Mouse (Mus musculus) liver, embryonic 13.5 days (tissue): ENCODE measurements at regions not wholly inside any gene's neighbourhood (a gene's known extent, or its start where the extent isn't known, plus 50 kb on each side); places are given as distances from the start of the nearest gene placed in this dataset.

Source experiments
- ATAC-seq: fragments of 200-750 bp; cut with Nextera tagmentation; 2 replicates; pipeline ENCODE4 v1.8.0; 2017; ENCODE audit warnings: low read depth, mild to moderate bottlenecking, moderate number of reproducible peaks, moderate library complexity
- DNase-seq: peaks from one replicate; pipeline ENCODE4 v3.0.0; 2022
- H3K27ac ChIP-seq: fragments of 300-500 bp; sonication (generic); 2 replicates; pipeline ENCODE4 v1.5.1; 2015; ENCODE audit warnings: moderate library complexity, mild to moderate bottlenecking, inconsistent platforms
- H3K27me3 ChIP-seq: fragments of 300-500 bp; sonication (generic); 2 replicates; pipeline ENCODE4 v1.6.1; 2015; ENCODE audit warnings: mild to moderate bottlenecking, inconsistent platforms
- H3K36me3 ChIP-seq: fragments of 300-500 bp; sonication (generic); 2 replicates; pipeline ENCODE4 v1.6.1; 2015; ENCODE audit warnings: mild to moderate bottlenecking, inconsistent platforms
- H3K4me1 ChIP-seq: fragments of 300-500 bp; sonication (generic); replicated peaks from 2 replicates; pipeline ENCODE4 v1.6.1; 2015; ENCODE audit warnings: inconsistent platforms
- H3K4me2 ChIP-seq: fragments of 300-500 bp; sonication (generic); 2 replicates; pipeline ENCODE4 v1.6.1; 2015; ENCODE audit warnings: inconsistent platforms, mild to moderate bottlenecking, moderate library complexity
- H3K4me3 ChIP-seq: fragments of 300-500 bp; sonication (generic); replicated peaks from 2 replicates; pipeline ENCODE4 v1.5.1; 2015; ENCODE audit warnings: mild to moderate bottlenecking, inconsistent platforms
- H3K9ac ChIP-seq: fragments of 300-500 bp; sonication (generic); 2 replicates; pipeline ENCODE4 v1.6.1; 2015; ENCODE audit warnings: mild to moderate bottlenecking, inconsistent platforms
- H3K9me3 ChIP-seq: fragments of 300-500 bp; sonication (generic); replicated peaks from 2 replicates; pipeline ENCODE4 v1.6.1; 2016; ENCODE audit warnings: inconsistent platforms
- WGBS: fragments of 180-500 bp; shearing (Covaris S2); methylation state at CpG from one replicate; pipeline ENCODE4 v1.1.7; 2015; ENCODE audit not compliant: insufficient replicate concordance; 5-methylcytosine and 5-hydroxymethylcytosine counted together

GRCm38 (mm10) chr1:90279066-90279839 is 75.5 kb downstream of the Ackr3 start:
- Histone ChIP-seq H3K4me3 (no peak overlapping the region), H3K9me3 (no peaks in the 10 kb centered on the region), H3K9ac (no peak overlapping the region), H3K4me2 (no peak overlapping the region), H3K27me3 (no peaks in the 10 kb centered on the region), H3K36me3 (no peaks in the 10 kb centered on the region), H3K27ac (0 out of 2 replicates have a peak overlapping the region, but pooled peaks have one; percentile 1), H3K4me1 (peaks cover 77% of the 10 kb centered on the region)
- 67% methylated on average over 20 of the region's 20 CpGs for WGBS
- DNase-seq (no peak), ATAC-seq (no peak)

GRCm38 (mm10) chr1:90280227-90280626 is 76.4 kb downstream of the Ackr3 start:
- no peak overlapping the region for H3K4me3 ChIP-seq
- ATAC-seq (no peak), DNase-seq (no peak)
- WGBS = 67% methylated on average over 8 of the region's 8 CpGs
- H3K9me3 ChIP-seq = no peaks in the 10 kb centered on the region
- H3K27me3 ChIP-seq = no peaks in the 10 kb centered on the region
- peak overlapping the region; percentile 82; the same call in 1 of the 2 replicates for H3K27ac ChIP-seq
- no peak overlapping the region for H3K4me2 ChIP-seq
- H3K36me3 ChIP-seq = no peaks in the 10 kb centered on the region
- H3K4me1 ChIP-seq = peaks cover 79% of the 10 kb centered on the region
- no peak overlapping the region for H3K9ac ChIP-seq

GRCm38 (mm10) chr1:90281255-90281654 is 77.5 kb downstream of the Ackr3 start:
- Histone ChIP-seq H3K27ac (peak overlapping the region; percentile 82), H3K9ac (peak overlapping the region; percentile 42), H3K9me3 (no peaks in the 10 kb centered on the region), H3K36me3 (no peaks in the 10 kb centered on the region), H3K27me3 (no peaks in the 10 kb centered on the region), H3K4me1 (peaks cover 79% of the 10 kb centered on the region), H3K4me2 (peak overlapping the region; percentile 15; the same call in 1 of the 2 replicates), H3K4me3 (no peak overlapping the region)
- peak; percentile 37 for DNase-seq
- WGBS = 57% methylated on average over 1 of the region's 1 CpGs
- ATAC-seq = peak; percentile 91

GRCm38 (mm10) chr1:90281956-90282355 is 78.2 kb downstream of the Ackr3 start:
- WGBS = 92% methylated on average over 6 of the region's 6 CpGs
- ATAC-seq (no peak), DNase-seq (no peak)
- H3K4me1 ChIP-seq = peaks cover 79% of the 10 kb centered on the region
- H3K4me3 ChIP-seq = no peak overlapping the region
- peak overlapping the region; percentile 82 for H3K27ac ChIP-seq
- H3K4me2 ChIP-seq = no peak overlapping the region
- no peaks in the 10 kb centered on the region for H3K27me3 ChIP-seq
- no peaks in the 10 kb centered on the region for H3K9me3 ChIP-seq
- no peaks in the 10 kb centered on the region for H3K36me3 ChIP-seq
- H3K9ac ChIP-seq = no peak overlapping the region

- WGBS = 74% methylated on average over 8 of the region's 8 CpGs
These were observed 78.6 kb downstream of the Ackr3 start for GRCm38 (mm10) chr1:90282367-90282766.

GRCm38 (mm10) chr1:90283176-90283775 is 79.5 kb downstream of the Ackr3 start:
- Histone ChIP-seq H3K4me1 (peaks cover 78% of the 10 kb centered on the region), H3K4me3 (no peak overlapping the region), H3K9ac (no peak overlapping the region; the same call in 1 of the 2 replicates), H3K27me3 (no peaks in the 10 kb centered on the region), H3K4me2 (0 out of 2 replicates have a peak overlapping the region, but pooled peaks have one; percentile 3), H3K27ac (peak overlapping the region; percentile 73), H3K9me3 (no peaks in the 10 kb centered on the region), H3K36me3 (no peaks in the 10 kb centered on the region)
- WGBS = 64% methylated on average over 11 of the region's 11 CpGs
- DNase-seq (no peak), ATAC-seq (no peak)

More at GRCm38 (mm10) chr1:90282367-90282766, 78.6 kb downstream of the Ackr3 start:
- H3K4me2 ChIP-seq = no peak overlapping the region
- peaks cover 76% of the 10 kb centered on the region for H3K4me1 ChIP-seq
- peak overlapping the region; percentile 73; the same call in 1 of the 2 replicates for H3K27ac ChIP-seq
- H3K9ac ChIP-seq = no peak overlapping the region
- ATAC-seq = no peak
- no peaks in the 10 kb centered on the region for H3K9me3 ChIP-seq
- H3K36me3 ChIP-seq = no peaks in the 10 kb centered on the region
- H3K27me3 ChIP-seq = no peaks in the 10 kb centered on the region
- DNase-seq = no peak
- no peak overlapping the region for H3K4me3 ChIP-seq

- Histone ChIP-seq H3K4me1 (peaks cover 86% of the 10 kb centered on the region), H3K9me3 (no peaks in the 10 kb centered on the region), H3K27me3 (no peaks in the 10 kb centered on the region), H3K4me2 (0 out of 2 replicates have a peak overlapping the region, but pooled peaks have one; percentile 3), H3K27ac (peak overlapping the region; percentile 73), H3K36me3 (no peaks in the 10 kb centered on the region), H3K9ac (peak overlapping the region; percentile 30; the same call in 1 of the 2 replicates), H3K4me3 (no peak overlapping the region)
- WGBS = 56% methylated on average over 6 of the region's 6 CpGs
- ATAC-seq (peak; percentile 57), DNase-seq (no peak)
These were observed 80.3 kb downstream of the Ackr3 start for GRCm38 (mm10) chr1:90283912-90284636.

GRCm38 (mm10) chr1:90285318-90285717 is 81.5 kb downstream of the Ackr3 start:
- Histone ChIP-seq H3K4me2 (no peak overlapping the region), H3K4me1 (peaks cover 93% of the 10 kb centered on the region), H3K27me3 (no peaks in the 10 kb centered on the region), H3K4me3 (no peak overlapping the region), H3K9ac (no peak overlapping the region), H3K27ac (peak overlapping the region; percentile 73), H3K36me3 (no peaks in the 10 kb centered on the region), H3K9me3 (no peaks in the 10 kb centered on the region)
- no peak for DNase-seq
- no peak for ATAC-seq
- WGBS = 71% methylated on average over 4 of the region's 4 CpGs

GRCm38 (mm10) chr1:90287251-90287650 is 83.5 kb downstream of the Ackr3 start:
- H3K4me3 ChIP-seq = no peak overlapping the region
- peak overlapping the region; percentile 24; the same call in 1 of the 2 replicates for H3K9ac ChIP-seq
- H3K36me3 ChIP-seq = no peaks in the 10 kb centered on the region
- H3K27me3 ChIP-seq = no peaks in the 10 kb centered on the region
- H3K4me1 ChIP-seq = peaks cover 89% of the 10 kb centered on the region
- peak overlapping the region; percentile 97 for H3K27ac ChIP-seq
- DNase-seq (no peak), ATAC-seq (no peak)
- WGBS = 79% methylated on average over 3 of the region's 3 CpGs
- no peaks in the 10 kb centered on the region for H3K9me3 ChIP-seq
- H3K4me2 ChIP-seq = no peak overlapping the region

- peak overlapping the region; percentile 75 for H3K4me2 ChIP-seq
- no peaks in the 10 kb centered on the region for H3K36me3 ChIP-seq
- peak overlapping the region; percentile 49 for H3K4me3 ChIP-seq
- H3K9ac ChIP-seq = peak overlapping the region; percentile 80
- DNase-seq (peak; percentile 89), ATAC-seq (peak; percentile 98)
- peak overlapping the region; percentile 97 for H3K27ac ChIP-seq
- no peaks in the 10 kb centered on the region for H3K9me3 ChIP-seq
- 19% methylated on average over 8 of the region's 8 CpGs for WGBS
- H3K4me1 ChIP-seq = peaks cover 74% of the 10 kb centered on the region
- peaks cover 10% of the 10 kb centered on the region; the same call in 1 of the 2 replicates for H3K27me3 ChIP-seq
These were observed 85.3 kb downstream of the Ackr3 start for GRCm38 (mm10) chr1:90288892-90289731.
